Mouse (Mus musculus): ENCODE results near the gene Brwd1. TPM values are rescaled to one million over a fixed set of nuclear protein-coding genes. Genes with fewer than 3 reads are reported as not detected.
"Not testable (repeated sequence)": the region's sequence is repeated elsewhere in the genome, so short reads cannot be mapped to it uniquely, and the experiment has no call there.

Brwd1 gene
- polyA plus RNA-seq, 1 experiment from 2014 or later, result 12.1 TPM

DNA sequence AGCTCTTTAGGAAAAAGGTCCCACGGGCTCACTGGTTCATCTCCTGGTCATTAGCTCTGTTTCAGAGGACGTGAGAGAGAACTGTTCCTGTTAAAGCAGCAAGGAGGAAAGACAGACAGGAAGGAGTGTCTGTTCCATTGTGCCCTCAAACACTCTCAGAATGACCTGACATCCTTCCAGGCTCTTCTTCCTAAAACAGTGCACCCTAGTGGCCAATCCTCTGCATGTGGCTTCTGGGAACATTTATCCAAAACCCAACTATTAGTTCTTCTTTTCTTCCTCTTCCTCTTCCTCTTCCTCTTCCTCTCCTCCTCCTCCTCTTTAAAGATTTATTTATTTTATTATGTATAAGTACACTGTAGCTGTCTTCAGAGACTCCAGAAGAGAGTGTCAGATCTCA is 20.7 kb upstream of the Brwd1 start:
- no peak overlapping the region for H3K4me3 ChIP-seq (replicated peaks)
- H3K4me2 ChIP-seq, result no peak overlapping the region
- H3K4me1 ChIP-seq (replicated peaks), result no peaks in the 10 kb centered on the region
- H3K9me3 ChIP-seq (replicated peaks), result no peaks in the 10 kb centered on the region
- WGBS (ENCODE audit: insufficient replicate concordance), result 23% methylated on average over 2 of the region's 2 CpGs
- no peak for ATAC-seq (ENCODE audit: insufficient read depth)
- H3K27me3 ChIP-seq, result no peaks in the 10 kb centered on the region
- no peak overlapping the region for H3K9ac ChIP-seq
- H3K27ac ChIP-seq (replicated peaks), result no peak overlapping the region
- no peaks in the 10 kb centered on the region for H3K36me3 ChIP-seq (replicated peaks)

DNA sequence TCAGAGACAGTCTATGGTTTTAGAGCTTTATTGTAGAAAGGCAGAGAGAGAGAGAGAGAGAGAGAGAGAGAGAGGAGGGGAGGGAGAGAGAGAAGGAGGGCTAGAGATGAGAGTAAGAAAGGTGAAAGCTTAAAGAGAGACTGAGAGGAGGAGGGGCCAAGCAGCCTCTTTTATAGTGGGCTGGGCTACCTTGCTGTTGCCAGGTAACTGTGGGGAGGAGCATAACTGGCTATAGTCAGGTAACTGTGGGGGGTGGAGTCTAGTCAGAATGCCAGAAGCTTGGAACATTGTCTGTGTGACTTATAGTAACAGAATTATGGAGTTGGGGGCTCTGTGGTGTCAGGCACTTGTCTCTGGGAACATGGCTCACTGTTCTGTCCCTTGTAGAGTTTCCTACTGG is 15.5 kb upstream of the Brwd1 start:
- ATAC-seq (ENCODE audit: insufficient read depth); H3K9me3 ChIP-seq (replicated peaks); H3K4me3 ChIP-seq (replicated peaks); H3K4me2 ChIP-seq; H3K27ac ChIP-seq (replicated peaks); H3K4me1 ChIP-seq (replicated peaks); H3K27me3 ChIP-seq; H3K9ac ChIP-seq; H3K36me3 ChIP-seq (replicated peaks): not testable (repeated sequence)

DNA sequence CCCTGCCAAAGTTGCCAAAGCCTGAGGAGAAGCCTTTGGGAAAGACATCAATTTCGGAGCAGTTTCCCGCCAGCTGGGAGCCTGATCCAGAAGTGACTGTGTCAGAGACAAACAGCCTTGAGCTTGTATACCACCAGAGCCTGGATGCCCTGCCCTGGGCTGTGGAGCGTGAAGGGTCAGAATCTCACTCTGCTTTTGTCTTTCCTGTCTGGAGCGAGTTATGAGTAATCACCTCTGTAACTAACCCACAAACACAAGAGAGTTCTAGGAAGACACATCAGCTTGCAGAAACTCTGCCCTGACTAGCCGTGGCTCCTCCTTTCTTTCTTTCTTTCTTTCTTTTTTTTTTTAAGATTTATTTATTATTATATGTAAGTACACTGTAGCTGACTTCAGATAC is 13.6 kb upstream of the Brwd1 start:
- ATAC-seq (ENCODE audit: insufficient read depth), result no peak
- Histone ChIP-seq H3K4me3 (replicated peaks) (no peak overlapping the region), H3K36me3 (replicated peaks) (no peaks in the 10 kb centered on the region), H3K9me3 (replicated peaks) (no peaks in the 10 kb centered on the region), H3K9ac (no peak overlapping the region), H3K27me3 (peaks cover 7% of the 10 kb centered on the region), H3K4me2 (no peak overlapping the region), H3K27ac (replicated peaks) (no peak overlapping the region), H3K4me1 (replicated peaks) (no peaks in the 10 kb centered on the region)
- WGBS (ENCODE audit: insufficient replicate concordance), result 71% methylated on average over 5 of the region's 5 CpGs

DNA sequence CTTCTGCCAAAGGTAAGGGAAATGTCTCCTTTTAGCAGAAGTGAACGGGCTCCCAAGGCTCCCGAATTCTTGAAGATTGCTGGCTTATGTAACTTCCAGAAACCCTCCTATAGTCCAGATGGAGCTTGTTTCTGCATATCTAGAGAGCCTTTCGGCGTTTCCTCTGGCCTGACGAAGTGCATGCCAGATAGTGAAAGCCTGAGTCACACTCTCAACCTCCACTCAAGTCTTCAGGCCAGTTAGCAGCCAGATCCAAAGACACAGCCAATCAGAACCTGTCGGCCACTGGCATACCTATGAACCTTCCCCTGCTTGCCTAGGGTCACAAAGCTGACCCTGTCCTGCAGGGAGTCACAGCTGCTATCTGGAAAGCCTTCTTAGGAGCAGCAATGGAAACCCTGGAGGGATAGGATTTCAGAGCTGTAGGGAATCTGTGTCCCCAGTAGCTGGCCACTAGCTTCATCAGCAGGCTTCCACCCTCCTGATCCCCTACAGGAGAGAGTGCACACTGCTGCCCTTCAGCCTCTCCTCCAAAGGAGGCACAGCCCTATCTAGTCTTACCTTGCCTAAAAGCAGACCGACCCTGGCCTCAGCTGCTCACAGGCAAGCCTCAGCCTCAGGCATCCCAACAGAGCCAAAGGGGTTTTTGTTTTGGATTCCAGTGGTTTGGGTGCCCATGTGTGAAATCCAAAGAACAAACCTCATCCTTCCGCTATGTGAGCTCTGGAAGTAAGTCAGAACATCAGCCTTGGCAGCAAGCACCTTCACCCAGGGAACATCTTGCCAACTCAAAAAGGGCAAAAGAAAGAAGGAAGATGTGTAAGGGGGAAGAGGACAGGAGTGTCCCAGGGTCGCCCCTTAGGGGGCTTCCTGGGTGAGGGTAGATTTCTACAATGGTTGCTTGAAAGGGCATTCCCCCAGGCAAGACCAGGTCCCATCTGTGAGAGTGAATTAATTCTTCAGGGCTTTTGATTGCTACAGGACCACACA is 9.5 kb upstream of the Brwd1 start:
- no peak overlapping the region for H3K9ac ChIP-seq
- no peaks in the 10 kb centered on the region for H3K36me3 ChIP-seq (replicated peaks)
- WGBS (ENCODE audit: insufficient replicate concordance), result 44% methylated on average over 9 of the region's 9 CpGs
- H3K9me3 ChIP-seq (replicated peaks), result no peaks in the 10 kb centered on the region
- H3K4me3 ChIP-seq (replicated peaks), result no peak overlapping the region
- peaks cover 24% of the 10 kb centered on the region for H3K27me3 ChIP-seq
- H3K27ac ChIP-seq (replicated peaks), result no peak overlapping the region
- no peak overlapping the region for H3K4me2 ChIP-seq
- ATAC-seq (ENCODE audit: insufficient read depth), result no peak
- H3K4me1 ChIP-seq (replicated peaks), result no peaks in the 10 kb centered on the region

DNA sequence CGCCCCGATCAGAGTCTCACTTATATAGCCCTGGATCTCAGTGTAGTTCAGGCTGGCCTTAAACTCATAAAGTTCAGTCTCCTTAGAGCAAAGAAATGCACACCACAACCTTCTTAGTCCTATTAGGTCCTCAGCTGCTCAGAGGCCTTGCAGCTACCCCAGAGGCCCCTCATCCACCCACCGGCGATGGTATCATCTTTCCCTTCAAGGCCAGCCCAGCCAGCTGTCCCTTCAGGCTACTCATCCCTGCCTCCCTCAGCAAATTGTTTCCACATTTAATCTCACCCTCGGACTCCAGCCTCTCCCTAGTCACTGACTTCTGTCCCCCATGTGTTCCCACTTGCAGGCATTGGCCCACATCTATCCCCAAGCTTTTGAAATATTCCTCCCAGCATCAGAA is 5.8 kb upstream of the Brwd1 start:
- Histone ChIP-seq H3K27ac (replicated peaks) (no peak overlapping the region), H3K9me3 (replicated peaks) (no peaks in the 10 kb centered on the region), H3K9ac (no peak overlapping the region), H3K27me3 (peaks cover 45% of the 10 kb centered on the region), H3K4me2 (no peak overlapping the region), H3K4me3 (replicated peaks) (no peak overlapping the region), H3K36me3 (replicated peaks) (no peaks in the 10 kb centered on the region), H3K4me1 (replicated peaks) (peaks cover 8% of the 10 kb centered on the region)
- no peak for ATAC-seq (ENCODE audit: insufficient read depth)
- 58% methylated on average over 5 of the region's 5 CpGs for WGBS (ENCODE audit: insufficient replicate concordance)

DNA sequence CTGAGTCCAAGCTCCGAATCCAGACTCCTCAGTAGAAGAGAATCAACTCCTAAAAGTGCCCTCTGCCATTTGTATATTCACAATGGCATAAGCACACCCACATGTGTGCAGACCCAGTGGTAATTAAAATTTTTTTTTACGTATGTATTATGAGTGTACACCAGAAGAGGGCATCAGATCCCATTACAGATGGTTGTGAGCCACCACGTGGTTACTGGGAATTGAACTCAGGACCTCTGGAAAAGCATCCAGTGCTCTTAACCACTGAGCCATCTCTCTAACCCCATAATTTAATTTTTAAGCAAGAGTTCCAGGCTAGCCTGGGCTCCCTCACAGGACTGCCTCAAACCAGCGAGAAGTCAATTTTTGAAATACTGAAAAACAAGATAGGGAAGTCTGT is 5.1 kb upstream of the Brwd1 start:
- Histone ChIP-seq H3K4me3 (replicated peaks) (no peak overlapping the region), H3K36me3 (replicated peaks) (no peaks in the 10 kb centered on the region), H3K4me1 (replicated peaks) (peaks cover 12% of the 10 kb centered on the region), H3K9ac (no peak overlapping the region), H3K9me3 (replicated peaks) (no peaks in the 10 kb centered on the region), H3K4me2 (no peak overlapping the region), H3K27me3 (peaks cover 52% of the 10 kb centered on the region), H3K27ac (replicated peaks) (no peak overlapping the region)
- WGBS (ENCODE audit: insufficient replicate concordance), result 57% methylated on average over 4 of the region's 4 CpGs
- no peak for ATAC-seq (ENCODE audit: insufficient read depth)

DNA sequence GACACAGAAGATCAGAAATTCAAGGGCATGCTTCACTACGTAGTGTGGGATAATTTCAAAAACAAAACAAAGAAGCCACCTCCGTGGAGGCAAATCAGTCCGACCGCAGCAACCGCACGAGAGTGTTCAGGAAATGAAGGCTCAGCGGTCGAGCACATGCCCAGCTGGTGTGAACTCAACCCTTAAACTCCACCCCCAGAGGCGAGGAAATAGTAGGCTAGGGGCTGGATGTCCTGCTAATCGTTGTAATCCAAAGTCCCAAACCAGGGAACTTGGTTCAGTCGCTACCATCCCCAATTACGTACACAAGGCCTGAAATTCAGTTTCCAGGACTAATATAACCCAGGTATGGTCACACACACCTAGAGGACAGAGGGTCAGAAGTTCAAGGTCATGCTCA is 4.7 kb upstream of the Brwd1 start:
- Histone ChIP-seq H3K4me2 (no peak overlapping the region), H3K9ac (no peak overlapping the region), H3K4me3 (replicated peaks) (no peak overlapping the region), H3K9me3 (replicated peaks) (no peaks in the 10 kb centered on the region), H3K36me3 (replicated peaks) (no peaks in the 10 kb centered on the region), H3K4me1 (replicated peaks) (peaks cover 16% of the 10 kb centered on the region), H3K27ac (replicated peaks) (no peak overlapping the region), H3K27me3 (peaks cover 53% of the 10 kb centered on the region)
- no peak for ATAC-seq (ENCODE audit: insufficient read depth)
- 31% methylated on average over 12 of the region's 12 CpGs for WGBS (ENCODE audit: insufficient replicate concordance)

DNA sequence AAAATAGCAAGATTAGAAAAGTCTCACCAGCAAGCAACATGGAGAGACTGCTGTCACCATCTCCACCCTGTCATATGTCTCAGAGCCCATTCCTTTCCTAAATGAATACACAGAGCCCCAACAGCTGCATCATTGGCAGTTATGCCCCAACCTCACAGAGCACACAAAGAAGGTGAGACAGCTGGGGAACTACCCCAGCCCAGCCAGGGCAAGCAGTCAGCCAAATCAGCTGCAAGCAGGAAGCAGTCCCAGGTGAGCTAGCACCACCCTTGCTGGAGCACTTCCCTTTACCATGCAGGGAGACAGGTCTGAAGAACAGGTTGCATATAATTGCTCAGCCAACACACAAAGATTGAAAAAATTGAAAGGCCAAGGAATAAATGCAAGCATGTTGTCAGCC is 3.3 kb upstream of the Brwd1 start:
- Histone ChIP-seq H3K27me3 (peaks cover 53% of the 10 kb centered on the region), H3K4me3 (replicated peaks) (no peak overlapping the region), H3K27ac (replicated peaks) (no peak overlapping the region), H3K9me3 (replicated peaks) (no peaks in the 10 kb centered on the region), H3K36me3 (replicated peaks) (peaks cover 2% of the 10 kb centered on the region; the same call in 1 of the 2 replicates), H3K4me2 (no peak overlapping the region), H3K9ac (no peak overlapping the region), H3K4me1 (replicated peaks) (peaks cover 30% of the 10 kb centered on the region)
- no peak for ATAC-seq (ENCODE audit: insufficient read depth)

DNA sequence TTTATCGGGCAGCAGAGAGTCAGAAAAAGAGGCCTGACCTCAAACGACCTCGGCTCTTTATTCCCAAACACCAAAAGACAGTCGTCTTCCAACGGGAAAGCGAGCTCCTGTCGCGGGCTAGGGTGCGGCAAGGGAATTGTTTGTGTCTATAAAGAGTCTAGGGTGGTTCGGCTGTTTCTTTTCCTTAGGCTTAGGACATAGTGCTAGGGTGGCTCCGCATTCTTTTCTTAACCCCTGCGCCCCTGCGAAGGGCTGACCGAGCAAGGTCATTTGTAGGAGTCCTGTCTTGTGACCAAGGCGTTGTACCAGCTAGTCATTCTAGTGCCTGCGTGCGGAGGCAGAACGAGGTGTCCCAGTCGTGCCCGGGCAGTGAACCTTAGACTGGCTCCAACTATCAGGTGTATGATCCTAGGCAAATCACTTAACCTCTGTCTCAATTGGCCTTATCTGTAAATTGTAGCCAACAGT is 887 bp upstream of the Brwd1 start:
- WGBS (ENCODE audit: insufficient replicate concordance), result 19% methylated on average over 20 of the region's 20 CpGs
- Histone ChIP-seq H3K9me3 (replicated peaks) (no peaks in the 10 kb centered on the region), H3K36me3 (replicated peaks) (peaks cover 11% of the 10 kb centered on the region; the same call in 1 of the 2 replicates), H3K27me3 (peaks cover 38% of the 10 kb centered on the region), H3K4me2 (peak overlapping the region; percentile 93), H3K4me1 (replicated peaks) (peaks cover 34% of the 10 kb centered on the region), H3K9ac (0 out of 2 replicates have a peak overlapping the region, but pooled peaks have one; percentile 39), H3K4me3 (replicated peaks) (peak overlapping the region; percentile 80), H3K27ac (replicated peaks) (peak overlapping the region; percentile 57; the same call in 1 of the 2 replicates)
- no peak for ATAC-seq (ENCODE audit: insufficient read depth)

DNA sequence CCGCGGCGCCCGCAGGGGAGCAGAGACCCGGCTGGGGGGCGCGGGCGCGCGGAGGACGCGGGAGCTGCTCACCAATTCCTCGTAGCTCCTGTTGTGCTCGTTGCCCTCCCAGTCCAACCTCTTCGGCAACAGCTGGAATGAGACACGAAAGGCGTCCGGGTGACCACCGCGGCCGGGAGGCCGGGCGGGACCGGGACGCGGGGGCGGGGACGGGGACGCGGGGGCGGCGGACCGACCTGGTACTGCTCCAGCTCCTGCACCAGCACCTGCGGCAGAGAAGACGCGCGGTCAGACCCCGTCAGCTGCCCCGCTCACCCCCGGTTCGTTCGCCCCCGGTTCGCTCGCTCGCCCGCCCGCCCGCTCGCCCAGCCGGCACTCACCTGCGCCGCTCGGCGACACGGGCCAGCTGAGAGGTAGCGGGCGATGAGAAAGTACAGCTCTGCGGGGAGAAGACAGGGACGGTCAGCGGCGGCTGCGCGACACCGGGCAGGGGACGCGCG is 534 bp downstream of the Brwd1 start:
- peaks cover 11% of the 10 kb centered on the region; the same call in 1 of the 2 replicates for H3K36me3 ChIP-seq (replicated peaks)
- H3K27me3 ChIP-seq, result peaks cover 38% of the 10 kb centered on the region
- H3K27ac ChIP-seq (replicated peaks), result peak overlapping the region; percentile 86
- peak overlapping the region; percentile 93 for H3K4me2 ChIP-seq
- ATAC-seq (ENCODE audit: insufficient read depth), result peak; percentile 33
- peak overlapping the region; percentile 80 for H3K4me3 ChIP-seq (replicated peaks)
- H3K9me3 ChIP-seq (replicated peaks), result no peaks in the 10 kb centered on the region
- peaks cover 34% of the 10 kb centered on the region for H3K4me1 ChIP-seq (replicated peaks)
- WGBS (ENCODE audit: insufficient replicate concordance), result under 1% methylated on average over 66 of the region's 68 CpGs
- peak overlapping the region; percentile 69 for H3K9ac ChIP-seq

DNA sequence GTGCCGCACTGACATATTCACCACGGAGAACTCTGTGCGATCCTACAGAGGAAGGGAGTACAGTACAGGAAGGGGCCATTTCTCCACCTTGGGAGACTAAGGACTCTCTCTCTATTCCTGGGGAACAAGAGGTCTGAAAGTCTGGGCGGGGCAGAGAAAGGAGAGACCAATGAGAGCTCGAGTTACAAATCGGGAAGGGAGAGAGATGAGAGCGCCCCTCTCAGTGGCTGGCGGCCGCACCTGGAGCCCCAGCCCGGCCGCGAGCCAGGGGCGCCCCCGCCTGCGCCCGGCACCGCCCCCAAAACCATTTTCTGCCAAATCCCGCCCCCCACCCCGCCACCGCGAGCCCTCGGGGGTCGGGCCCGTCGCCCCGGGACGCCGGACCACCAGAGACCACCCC is 995 bp downstream of the Brwd1 start:
- peaks cover 38% of the 10 kb centered on the region for H3K27me3 ChIP-seq
- H3K9ac ChIP-seq, result peak overlapping the region; percentile 69
- peak overlapping the region; percentile 80 for H3K4me3 ChIP-seq (replicated peaks)
- WGBS (ENCODE audit: insufficient replicate concordance), result 0% methylated on average over 24 of the region's 28 CpGs
- H3K9me3 ChIP-seq (replicated peaks), result no peaks in the 10 kb centered on the region
- H3K27ac ChIP-seq (replicated peaks), result peak overlapping the region; percentile 86
- peaks cover 34% of the 10 kb centered on the region for H3K4me1 ChIP-seq (replicated peaks)
- ATAC-seq (ENCODE audit: insufficient read depth), result peak; percentile 67
- peak overlapping the region; percentile 93 for H3K4me2 ChIP-seq
- H3K36me3 ChIP-seq (replicated peaks), result peaks cover 11% of the 10 kb centered on the region; the same call in 1 of the 2 replicates

Measured in liver, embryonic 15.5 days (tissue).